Mouse (Mus musculus) kidney, adult 10 weeks (tissue): Measurements from ENCODE around the gene Lcor. TPM values are rescaled to one million over a fixed set of nuclear protein-coding genes. Genes with fewer than 3 reads are reported as not detected.

Source experiments
- polyA plus RNA-seq: library from polyadenylated mRNA; stranded (reverse); fragments of 350-450 nt; fragmentation: Illumina TruSeq; extraction: RNeasy Lipid Tissue Mini Kit (QIAGEN cat#74804); gene quantifications from one replicate; pipeline ENCODE4 v1.2.3, GENCODE M21; 2014; ENCODE audit warnings: low read depth, low replicate concordance

The Lcor gene
- 22.3 TPM for polyA plus RNA-seq

GRCm38 (mm10) chr19:41482190-41482908 lies at the start of gene Lcor:
TSS of gene Lcor (plus strand) at chr19:41482637.

GRCm38 (mm10) chr19:41581706-41582420 lies 99.4 kb downstream of the Lcor start, which contains the start of gene Gm340:
TSS of gene Gm340 (plus strand) at chr19:41582370.

Other genes with a start within 250 kb of the Lcor start
- 650 TPM for gene Tm9sf3, start 218.6 kb upstream of the Lcor start, polyA plus RNA-seq
- gene Pik3ap1, start 97.5 kb upstream of the Lcor start, polyA plus RNA-seq: 1.5 TPM
- gene Gm340, start 99.7 kb downstream of the Lcor start, polyA plus RNA-seq: 2.0 TPM